Mouse (Mus musculus): ENCODE results near the gene Usf1. TPM values are rescaled to one million over a fixed set of nuclear protein-coding genes. Genes with fewer than 3 reads are reported as not detected.

The Usf1 gene
- polyA plus RNA-seq, 1 experiment from 2014 or later: 127 TPM

- DNase-seq (ENCODE audit: low spot score): no peak
- Histone ChIP-seq H3K9me3 (replicated peaks) (no peaks in the 10 kb centered on the region), H3K27ac (no peak overlapping the region), H3K36me3 (peaks cover 41% of the 10 kb centered on the region), H3K4me1 (0 out of 2 replicates have a peak, but pooled peaks cover 1% of the 10 kb centered on the region), H3K27me3 (ENCODE audit: low read depth, poor library complexity, severe bottlenecking) (no peaks in the 10 kb centered on the region), H3K4me3 (no peak overlapping the region)
- WGBS: 92% methylated on average over 8 of the region's 8 CpGs
These were observed 11.5 kb downstream of the Usf1 start for GRCm38 (mm10) chr1:171422504-171423095.

- Histone ChIP-seq H3K36me3 (peaks cover 21% of the 10 kb centered on the region), H3K27ac (no peak overlapping the region), H3K4me3 (no peak overlapping the region), H3K27me3 (ENCODE audit: low read depth, poor library complexity, severe bottlenecking) (no peaks in the 10 kb centered on the region), H3K9me3 (replicated peaks) (no peaks in the 10 kb centered on the region), H3K4me1 (0 out of 2 replicates have a peak, but pooled peaks cover 4% of the 10 kb centered on the region)
- no peak for DNase-seq (ENCODE audit: low spot score)
- WGBS: 73% methylated on average over 5 of the region's 5 CpGs
These were observed 13.5 kb downstream of the Usf1 start for GRCm38 (mm10) chr1:171424638-171425037.

- H3K27ac ChIP-seq: no peak overlapping the region
- 73% methylated on average over 4 of the region's 4 CpGs for WGBS
- no peak for DNase-seq (ENCODE audit: low spot score)
- peaks cover 16% of the 10 kb centered on the region for H3K36me3 ChIP-seq
- no peaks in the 10 kb centered on the region for H3K27me3 ChIP-seq (ENCODE audit: low read depth, poor library complexity, severe bottlenecking)
- H3K4me3 ChIP-seq: no peak overlapping the region
- H3K4me1 ChIP-seq: 0 out of 2 replicates have a peak, but pooled peaks cover 4% of the 10 kb centered on the region
- H3K9me3 ChIP-seq (replicated peaks): no peaks in the 10 kb centered on the region
These were observed 14.0 kb downstream of the Usf1 start for GRCm38 (mm10) chr1:171425126-171425525.

- WGBS: 77% methylated on average over 5 of the region's 5 CpGs
- Histone ChIP-seq H3K9me3 (replicated peaks) (no peaks in the 10 kb centered on the region), H3K4me3 (no peak overlapping the region), H3K27ac (no peak overlapping the region), H3K4me1 (peaks cover 15% of the 10 kb centered on the region), H3K27me3 (ENCODE audit: low read depth, poor library complexity, severe bottlenecking) (peaks cover 10% of the 10 kb centered on the region), H3K36me3 (no peaks in the 10 kb centered on the region)
- DNase-seq (ENCODE audit: low spot score): no peak
These were observed 21.0 kb downstream of the Usf1 start for GRCm38 (mm10) chr1:171432158-171432557.

- H3K36me3 ChIP-seq: no peaks in the 10 kb centered on the region
- no peak overlapping the region for H3K4me3 ChIP-seq
- DNase-seq (ENCODE audit: low spot score): no peak
- H3K27me3 ChIP-seq (ENCODE audit: low read depth, poor library complexity, severe bottlenecking): peaks cover 39% of the 10 kb centered on the region
- peaks cover 43% of the 10 kb centered on the region for H3K4me1 ChIP-seq
- WGBS: 8% methylated on average over 7 of the region's 7 CpGs
- H3K27ac ChIP-seq: no peak overlapping the region
- no peaks in the 10 kb centered on the region for H3K9me3 ChIP-seq (replicated peaks)
These were observed 24.2 kb downstream of the Usf1 start for GRCm38 (mm10) chr1:171435288-171435814.

- peaks cover 47% of the 10 kb centered on the region for H3K4me1 ChIP-seq
- H3K27ac ChIP-seq: no peak overlapping the region
- H3K27me3 ChIP-seq (ENCODE audit: low read depth, poor library complexity, severe bottlenecking): peaks cover 39% of the 10 kb centered on the region
- 38% methylated on average over 1 of the region's 1 CpGs for WGBS
- H3K9me3 ChIP-seq (replicated peaks): no peaks in the 10 kb centered on the region
- no peak for DNase-seq (ENCODE audit: low spot score)
- H3K36me3 ChIP-seq: no peaks in the 10 kb centered on the region
- no peak overlapping the region for H3K4me3 ChIP-seq
These were observed 24.9 kb downstream of the Usf1 start for GRCm38 (mm10) chr1:171435974-171436373.

GRCm38 (mm10) chr1:171437264-171438013 lies 26.3 kb downstream of the Usf1 start, which contains the start of gene F11r:
Gene F11r (plus strand): TSS chr1:171437535.
- peak; percentile 81 for DNase-seq (ENCODE audit: low spot score)
- Histone ChIP-seq H3K36me3 (no peaks in the 10 kb centered on the region), H3K4me1 (peaks cover 56% of the 10 kb centered on the region), H3K27ac (peak within 1 kb of the TSS; percentile 59), H3K27me3 (ENCODE audit: low read depth, poor library complexity, severe bottlenecking) (peaks cover 39% of the 10 kb centered on the region), H3K4me3 (peak within 1 kb of the TSS; percentile 55), H3K9me3 (replicated peaks) (no peaks in the 10 kb centered on the region)
- WGBS: under 1% methylated on average over 46 of the region's 46 CpGs

GRCm38 (mm10) chr1:171438014-171438670 lies 27.0 kb downstream of the Usf1 start:
- peak overlapping the region; percentile 59 for H3K27ac ChIP-seq
- peaks cover 56% of the 10 kb centered on the region for H3K4me1 ChIP-seq
- peak; percentile 44 for DNase-seq (ENCODE audit: low spot score)
- H3K27me3 ChIP-seq (ENCODE audit: low read depth, poor library complexity, severe bottlenecking): peaks cover 39% of the 10 kb centered on the region
- no peaks in the 10 kb centered on the region for H3K9me3 ChIP-seq (replicated peaks)
- no peaks in the 10 kb centered on the region for H3K36me3 ChIP-seq
- H3K4me3 ChIP-seq: peak overlapping the region; percentile 55
- 2% methylated on average over 18 of the region's 18 CpGs for WGBS

GRCm38 (mm10) chr1:171439072-171439471 lies 28.0 kb downstream of the Usf1 start:
- 21% methylated on average over 8 of the region's 8 CpGs for WGBS
- Histone ChIP-seq H3K9me3 (replicated peaks) (no peaks in the 10 kb centered on the region), H3K27ac (no peak overlapping the region), H3K4me3 (peak overlapping the region; percentile 55), H3K27me3 (ENCODE audit: low read depth, poor library complexity, severe bottlenecking) (peaks cover 39% of the 10 kb centered on the region), H3K4me1 (peaks cover 56% of the 10 kb centered on the region), H3K36me3 (peaks cover 5% of the 10 kb centered on the region; the same call in 1 of the 2 replicates)
- DNase-seq (ENCODE audit: low spot score): no peak

GRCm38 (mm10) chr1:171440025-171440725 lies 29.1 kb downstream of the Usf1 start:
- peaks cover 39% of the 10 kb centered on the region for H3K27me3 ChIP-seq (ENCODE audit: low read depth, poor library complexity, severe bottlenecking)

GRCm38 (mm10) chr1:171441466-171442412 lies 30.6 kb downstream of the Usf1 start:
- peaks cover 33% of the 10 kb centered on the region for H3K27me3 ChIP-seq (ENCODE audit: low read depth, poor library complexity, severe bottlenecking)
- peaks cover 5% of the 10 kb centered on the region; the same call in 1 of the 2 replicates for H3K36me3 ChIP-seq
- H3K27ac ChIP-seq: 0 out of 2 replicates have a peak overlapping the region, but pooled peaks have one; percentile 27
- 55% methylated on average over 7 of the region's 7 CpGs for WGBS
- H3K9me3 ChIP-seq (replicated peaks): no peaks in the 10 kb centered on the region
- peaks cover 45% of the 10 kb centered on the region for H3K4me1 ChIP-seq
- DNase-seq (ENCODE audit: low spot score): no peak
- no peak overlapping the region for H3K4me3 ChIP-seq

More at GRCm38 (mm10) chr1:171440025-171440725, 29.1 kb downstream of the Usf1 start:
- WGBS: 43% methylated on average over 9 of the region's 9 CpGs
- Histone ChIP-seq H3K27ac (peak overlapping the region; percentile 36; the same call in 1 of the 2 replicates), H3K4me3 (0 out of 2 replicates have a peak overlapping the region, but pooled peaks have one; percentile 4), H3K36me3 (peaks cover 5% of the 10 kb centered on the region; the same call in 1 of the 2 replicates), H3K9me3 (replicated peaks) (no peaks in the 10 kb centered on the region), H3K4me1 (peaks cover 52% of the 10 kb centered on the region)
- DNase-seq (ENCODE audit: low spot score): no peak

All from limb, embryonic 10.5 days (tissue).